Mouse (Mus musculus): ENCODE results near the gene Gm340. TPM values are rescaled to one million over a fixed set of nuclear protein-coding genes. Genes with fewer than 3 reads are reported as not detected.

Gm340 gene
- total RNA-seq (2021), result 10 to 100 TPM; 11.2 to 14.0 TPM

GRCm38 (mm10) chr19:41581706-41582420 lies at the start of gene Gm340:
Gene Gm340, plus strand, starts transcription at chr19:41582370.
- no peak for DNase-seq (ENCODE audit: extremely low spot score in 1 of 2, low spot score in 1 of 2)

- no peak for DNase-seq (ENCODE audit: extremely low spot score in 1 of 2, low spot score in 1 of 2)
These were observed 48.1 kb upstream of the Gm340 start for GRCm38 (mm10) chr19:41534021-41534420.

GRCm38 (mm10) chr19:41556981-41557380 lies 25.2 kb upstream of the Gm340 start:
- no peak for DNase-seq (ENCODE audit: extremely low spot score in 1 of 2, low spot score in 1 of 2)

DNA sequence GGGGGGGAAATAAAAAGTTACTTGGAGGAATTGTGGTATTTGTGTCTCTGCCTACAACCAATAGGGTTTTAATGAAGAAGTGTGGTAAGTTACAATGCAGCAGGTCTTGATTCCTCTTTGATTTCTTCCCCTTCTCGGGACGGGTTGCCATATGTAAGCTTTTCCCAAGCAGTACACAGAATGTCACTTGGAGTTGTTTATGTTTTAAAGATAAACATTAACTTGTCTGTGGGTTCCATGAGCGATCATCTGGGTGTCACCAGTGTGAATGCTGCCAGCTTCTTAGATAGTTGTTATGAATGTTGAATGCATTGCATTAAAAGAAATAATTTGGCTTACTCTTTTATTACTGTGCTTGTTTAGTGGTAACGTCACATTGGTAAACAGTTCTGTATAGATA lies 24.7 kb upstream of the Gm340 start:
- DNase-seq (ENCODE audit: extremely low spot score in 1 of 2, low spot score in 1 of 2), result no peak

DNA sequence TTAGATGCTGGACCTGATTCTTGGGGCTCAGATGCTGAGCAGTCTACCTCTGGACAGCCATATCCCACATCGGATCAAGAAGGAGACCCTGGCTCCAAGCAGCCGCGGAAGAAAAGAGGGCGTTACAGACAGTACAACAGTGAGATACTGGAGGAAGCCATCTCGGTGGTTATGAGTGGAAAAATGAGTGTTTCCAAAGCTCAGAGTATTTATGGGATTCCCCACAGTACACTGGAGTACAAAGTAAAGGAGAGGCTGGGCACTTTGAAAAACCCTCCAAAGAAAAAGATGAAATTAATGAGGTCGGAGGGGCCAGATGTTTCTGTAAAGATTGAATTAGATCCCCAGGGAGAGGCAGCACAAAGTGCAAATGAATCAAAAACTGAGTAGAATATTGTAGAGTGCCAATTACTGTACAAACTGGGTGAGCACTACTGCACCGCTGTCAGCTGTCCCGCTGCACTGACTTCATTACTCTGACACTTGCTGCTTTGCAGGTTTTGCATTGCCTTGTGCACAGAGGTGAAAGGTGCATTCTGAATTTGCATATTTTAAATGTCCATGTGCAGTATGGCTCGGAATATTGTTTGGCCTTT lies 23.2 kb upstream of the Gm340 start:
- DNase-seq (ENCODE audit: extremely low spot score in 1 of 2, low spot score in 1 of 2), result no peak

DNA sequence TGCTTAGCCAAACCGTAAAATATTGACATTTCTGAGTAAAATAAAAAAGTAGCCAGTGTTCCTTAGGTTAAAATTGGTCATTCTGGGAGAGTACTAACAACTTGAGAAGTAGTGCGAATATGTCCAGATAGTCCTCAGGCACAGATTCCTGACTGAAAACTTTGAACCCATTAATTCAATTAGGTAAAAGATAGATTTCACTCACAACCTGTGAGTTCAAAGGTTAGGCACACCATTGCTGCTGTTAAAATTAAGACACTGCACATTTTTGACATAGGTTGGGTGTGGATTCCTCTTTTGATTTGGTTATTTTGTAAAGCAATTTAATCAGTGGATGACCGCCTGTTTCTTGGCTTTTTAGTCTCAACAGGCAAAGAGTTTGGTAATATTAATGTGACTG lies 21.3 kb upstream of the Gm340 start:
- DNase-seq (ENCODE audit: extremely low spot score in 1 of 2, low spot score in 1 of 2), result no peak

- DNase-seq (ENCODE audit: extremely low spot score in 1 of 2, low spot score in 1 of 2), result no peak
These were observed 13.4 kb upstream of the Gm340 start for GRCm38 (mm10) chr19:41568791-41569190.

DNA sequence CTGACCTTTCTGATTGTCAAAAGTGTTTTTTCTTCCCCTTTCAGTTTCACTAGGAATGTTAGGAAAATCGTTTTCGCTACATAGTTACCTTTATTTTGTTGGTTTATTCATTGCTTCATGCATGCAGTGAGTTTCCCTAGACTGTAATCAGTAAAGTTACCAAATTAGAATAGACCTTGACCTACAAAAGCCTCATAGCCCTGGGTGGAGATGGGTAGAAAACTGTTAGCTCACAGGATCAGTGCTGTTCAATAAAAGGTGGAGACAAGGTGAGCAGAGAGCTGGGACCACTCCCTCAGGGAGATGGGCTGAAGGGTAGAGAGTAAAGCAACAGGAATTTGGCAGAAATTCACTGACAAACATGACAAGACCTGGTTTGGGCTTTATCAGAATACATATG lies 8.5 kb upstream of the Gm340 start:
- DNase-seq (ENCODE audit: extremely low spot score in 1 of 2, low spot score in 1 of 2), result no peak

DNA sequence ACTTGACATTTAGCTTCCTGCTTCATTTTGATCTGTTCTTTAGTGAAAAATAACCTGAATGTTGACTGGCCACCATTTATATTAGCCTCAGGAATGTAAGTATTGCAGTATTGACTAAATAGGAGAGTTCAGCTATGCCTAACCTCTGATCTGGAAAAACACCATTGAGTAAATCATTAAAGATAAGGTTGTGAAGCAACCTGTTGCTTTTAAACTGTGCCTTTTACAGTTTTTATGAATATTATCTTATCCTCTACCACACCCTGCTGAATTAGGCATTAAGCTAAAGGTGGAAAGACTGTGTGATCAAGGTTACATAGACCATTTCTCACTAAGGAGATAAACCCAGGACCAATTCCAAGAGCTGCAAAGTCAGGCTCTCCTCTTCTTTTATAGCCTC lies 4.6 kb upstream of the Gm340 start:
- DNase-seq (ENCODE audit: extremely low spot score in 1 of 2, low spot score in 1 of 2), result no peak

DNA sequence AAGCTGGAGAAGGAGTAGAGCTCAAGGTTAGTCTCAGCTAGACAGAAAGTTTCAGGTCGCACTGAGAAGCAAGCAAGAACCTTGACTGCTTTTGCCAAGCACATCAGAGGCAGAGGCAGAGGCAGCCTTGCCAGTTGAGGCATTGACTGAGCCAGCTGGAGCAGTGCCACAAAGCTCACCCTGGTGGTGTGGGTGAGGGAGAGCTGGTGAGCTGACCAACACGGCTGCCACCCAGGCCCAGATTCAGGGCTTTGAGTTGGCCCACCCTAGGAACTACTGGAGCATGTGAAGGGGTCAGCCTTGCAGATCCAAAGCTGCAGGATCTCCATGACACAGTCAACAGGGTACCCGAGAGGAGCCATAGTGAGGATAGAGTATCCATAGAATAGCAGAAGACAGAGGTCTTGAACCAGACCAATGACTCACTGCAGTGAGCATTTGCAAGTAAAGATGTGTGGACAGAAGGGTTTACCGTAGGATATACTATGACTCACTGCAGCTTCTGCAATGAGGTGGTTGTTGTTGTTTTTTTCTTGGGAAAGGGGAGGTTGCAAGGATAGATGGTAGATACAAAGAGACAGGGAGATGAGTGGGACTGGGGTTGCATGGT lies 2.8 kb upstream of the Gm340 start:
- no peak for DNase-seq (ENCODE audit: extremely low spot score in 1 of 2, low spot score in 1 of 2)

GRCm38 (mm10) chr19:41582918-41583514 lies 846 bp downstream of the Gm340 start:
- DNase-seq (ENCODE audit: extremely low spot score in 1 of 2, low spot score in 1 of 2), result no peak

DNA sequence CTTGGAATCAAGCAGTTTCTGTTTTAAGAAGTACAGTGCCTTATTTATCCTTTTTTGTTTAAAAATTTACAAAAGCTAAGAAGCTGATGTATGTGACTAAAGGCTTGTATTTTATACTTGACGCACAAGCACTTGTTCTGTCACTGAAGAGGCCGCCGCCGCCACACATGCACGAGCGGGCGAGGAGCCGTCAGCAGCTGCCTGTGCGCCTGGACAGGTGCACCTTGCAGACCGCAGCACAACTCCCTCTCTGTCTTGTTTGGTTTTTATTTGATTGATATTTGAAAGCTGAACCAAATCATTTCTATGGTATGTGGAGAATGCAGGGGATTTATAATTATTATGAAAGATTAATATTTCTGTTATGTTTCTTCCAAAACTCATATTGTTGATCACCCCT lies 4.6 kb downstream of the Gm340 start:
- no peak for DNase-seq (ENCODE audit: extremely low spot score in 1 of 2, low spot score in 1 of 2)

- no peak for DNase-seq (ENCODE audit: extremely low spot score in 1 of 2, low spot score in 1 of 2)
These were observed 5.5 kb downstream of the Gm340 start for GRCm38 (mm10) chr19:41587431-41588222.

GRCm38 (mm10) chr19:41589026-41589425 lies 6.9 kb downstream of the Gm340 start:
- DNase-seq (ENCODE audit: extremely low spot score in 1 of 2, low spot score in 1 of 2), result no peak

DNA sequence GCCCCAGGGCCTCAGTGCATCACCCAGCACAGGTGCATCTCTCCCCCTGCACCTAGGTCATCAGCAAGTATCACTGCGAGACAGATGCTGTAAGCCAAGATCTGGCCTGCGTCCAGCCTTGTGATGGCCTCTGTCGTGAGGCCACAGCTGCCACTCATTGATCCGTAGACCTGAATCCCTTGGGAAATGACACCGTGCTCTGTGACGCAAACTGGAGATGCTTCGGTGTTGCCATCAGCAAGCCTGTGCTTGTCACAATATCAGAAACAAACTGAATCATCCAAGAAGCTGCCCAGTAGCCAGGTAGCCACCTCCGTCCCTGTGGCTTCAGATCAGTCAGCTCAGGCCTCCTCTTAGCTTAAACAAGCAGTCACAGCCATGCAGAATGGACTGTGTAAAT lies 7.5 kb downstream of the Gm340 start:
- no peak for DNase-seq (ENCODE audit: extremely low spot score in 1 of 2, low spot score in 1 of 2)

DNA sequence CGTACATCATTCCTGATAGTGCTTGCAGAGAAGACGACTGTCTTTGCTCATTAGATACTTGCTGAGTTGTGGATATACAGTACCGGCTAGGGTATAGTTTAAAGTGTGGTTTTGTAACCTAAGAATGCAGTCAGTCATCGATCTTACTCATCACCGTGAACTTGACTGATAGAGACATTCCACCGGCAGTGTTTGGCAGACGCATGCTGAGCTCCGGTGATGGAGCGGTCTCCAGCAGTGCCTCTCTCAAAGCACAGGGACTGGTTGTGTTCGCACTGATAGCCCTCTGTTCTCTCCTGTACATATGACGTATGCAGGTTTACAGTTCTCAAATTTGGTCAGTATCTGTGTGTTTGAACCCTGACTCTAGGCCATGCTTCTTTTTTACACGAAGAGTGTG lies 9.6 kb downstream of the Gm340 start:
- no peak for DNase-seq (ENCODE audit: extremely low spot score in 1 of 2, low spot score in 1 of 2)

DNA sequence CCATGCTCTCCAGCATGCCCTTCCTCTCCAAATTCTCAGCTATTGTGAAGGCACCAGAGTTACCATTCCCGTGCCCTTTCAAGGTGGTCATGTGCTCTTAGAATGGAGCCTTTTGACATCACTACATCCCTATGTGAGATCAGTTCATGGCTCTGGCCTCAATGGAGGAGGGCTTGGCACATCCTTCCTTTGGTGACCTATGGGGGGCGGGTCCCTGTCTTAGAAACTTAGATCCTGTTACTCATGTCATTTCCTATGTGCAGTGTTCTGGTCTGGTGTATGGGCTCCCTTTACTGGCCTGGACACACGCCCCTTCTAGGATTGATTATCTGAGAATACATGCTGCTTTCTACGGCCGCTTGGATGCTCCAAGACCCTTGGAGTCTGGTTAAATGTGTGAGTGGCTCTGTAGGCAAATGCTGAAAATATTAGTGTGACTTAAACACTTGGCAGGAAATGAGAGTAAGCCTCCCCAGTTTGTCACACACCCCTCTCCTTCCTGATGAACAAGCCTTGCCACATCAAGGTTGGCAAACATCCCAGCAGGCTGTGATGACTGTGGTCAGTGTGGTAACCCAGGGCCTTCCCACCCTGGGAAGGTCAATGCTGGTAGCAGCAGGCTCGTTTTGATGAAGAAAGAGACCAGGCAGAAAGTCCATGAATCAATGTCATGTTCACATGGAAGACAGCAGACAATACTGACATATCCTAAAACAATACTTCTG lies 15.2 kb downstream of the Gm340 start:
- DNase-seq (ENCODE audit: extremely low spot score in 1 of 2, low spot score in 1 of 2), result no peak

DNA sequence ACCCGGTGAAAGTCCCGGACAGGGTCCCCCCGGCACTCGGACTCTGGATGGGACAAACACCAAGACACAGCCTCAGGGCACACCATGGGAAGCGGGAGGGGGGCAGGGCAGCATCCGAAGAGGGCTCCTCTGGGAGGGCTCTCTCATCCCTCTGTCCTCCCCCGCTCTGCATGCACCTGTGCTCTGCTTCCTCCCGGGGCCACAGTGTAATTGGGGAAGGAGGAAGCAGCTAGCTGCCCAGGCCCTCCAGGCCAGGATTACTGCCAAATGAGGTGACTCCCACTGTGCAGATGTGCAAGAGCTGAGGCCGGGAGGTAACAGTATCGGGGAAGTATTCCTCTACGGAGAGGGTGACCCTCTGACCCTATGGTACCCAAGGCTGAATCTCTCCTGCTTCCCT lies 18.5 kb downstream of the Gm340 start:
- DNase-seq (ENCODE audit: extremely low spot score in 1 of 2, low spot score in 1 of 2), result no peak

- DNase-seq (ENCODE audit: extremely low spot score in 1 of 2, low spot score in 1 of 2), result no peak
These were observed 24.2 kb downstream of the Gm340 start for GRCm38 (mm10) chr19:41606208-41606987.

Data from layer of hippocampus, postnatal 25 days (tissue).